Mouse (Mus musculus) brain, embryonic 14.5 days (tissue): ENCODE measurements at regions not wholly inside any gene's neighbourhood (a gene's known extent, or its start where the extent isn't known, plus 50 kb on each side); places are given as distances from the start of the nearest gene placed in this dataset.

ENCODE experiments used
- DNase-seq: peaks from one replicate; pipeline ENCODE4 v3.0.0-alpha.2; 2011; ENCODE audit warnings: low read depth
- CTCF ChIP-seq: fragments of 200-500 bp; IDR thresholded peaks from 2 replicates; pipeline ENCODE4 v1.5.1; 2012; ENCODE audit warnings: inconsistent platforms, mild to moderate bottlenecking, moderate library complexity, borderline replicate concordance; ENCODE audit not compliant: insufficient read depth, insufficient read length; ENCODE audit errors: extremely low read depth
- POLR2A ChIP-seq: fragments of 200-500 bp; IDR thresholded peaks from 2 replicates; pipeline ENCODE4 v1.6.1; 2012; ENCODE audit warnings: mild to moderate bottlenecking, inconsistent platforms, borderline replicate concordance; ENCODE audit not compliant: poor library complexity, insufficient read depth, insufficient read length, severe bottlenecking; ENCODE audit errors: extremely low read depth

- DNase-seq = no peak
- TF ChIP-seq CTCF = no peak
- TF ChIP-seq POLR2A = no peak
These were observed 778.7 kb downstream of the Cntnap5b start for GRCm38 (mm10) chr1:100551293-100551692.

GRCm38 (mm10) chr1:100556937-100557336, 784.4 kb downstream of the Cntnap5b start:
- no peak for TF ChIP-seq POLR2A
- peak; percentile 56; the same call in 1 of the 2 replicates for TF ChIP-seq CTCF
- peak; percentile 40 for DNase-seq
